Mouse (Mus musculus) embryonic fibroblast, embryonic 13.5 days (primary cell): ENCODE data around the gene Cd22.

Experiments
- CTCF ChIP-seq: IDR thresholded peaks from 2 replicates; pipeline ENCODE4 v1.5.1; 2011; ENCODE audit warnings: mild to moderate bottlenecking, control low read depth, low read length, moderate library complexity, borderline replicate concordance; ENCODE audit not compliant: insufficient read depth
- POLR2A ChIP-seq: IDR thresholded peaks from 2 replicates; pipeline ENCODE4 v1.6.1; 2011; ENCODE audit warnings: low read depth, mild to moderate bottlenecking, control low read depth, low read length, moderate library complexity

DNA sequence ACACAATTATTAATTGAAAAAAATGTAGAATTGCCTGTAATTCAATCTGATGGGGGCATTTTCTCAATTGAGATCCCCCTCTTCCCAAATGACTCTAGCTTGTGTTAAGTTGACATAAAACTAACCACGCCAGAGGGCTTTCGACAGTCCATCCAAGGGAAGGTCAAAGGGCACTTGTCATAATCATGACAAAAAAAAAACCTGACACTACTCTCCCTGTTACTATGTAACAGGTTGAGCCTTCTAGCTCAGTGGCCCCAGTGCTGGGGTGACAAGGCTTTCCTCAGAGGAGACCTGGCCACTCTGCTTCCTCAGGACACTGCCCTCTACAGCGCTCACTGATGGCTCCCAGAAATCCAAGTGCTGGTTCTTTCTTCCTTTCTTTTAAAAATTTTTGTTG lies 55.8 kb downstream of the Cd22 start:
- TF ChIP-seq POLR2A (no peak), CTCF (no peak)
